Mouse (Mus musculus) liver, adult 2 months (tissue): ENCODE data around the gene Kcnk3. TPM values are rescaled to one million over a fixed set of nuclear protein-coding genes. Genes with fewer than 3 reads are reported as not detected.
A peak's percentile ranks its signal among the peaks of the same experiment; 100 is the strongest.

Experiments
- DNase-seq: peaks from one replicate; pipeline ENCODE4 v3.0.0-alpha.2; 2011; ENCODE audit warnings: low read depth, low spot score; ENCODE audit errors: extremely low read depth
- H3K27ac ChIP-seq: fragments of 200-500 bp; replicated peaks from 2 replicates; pipeline ENCODE4 v1.5.1; 2012; ENCODE audit warnings: low read depth, mild to moderate bottlenecking, control low read depth, inconsistent platforms, low read length; ENCODE audit not compliant: insufficient read depth
- H3K27me3 ChIP-seq: fragments of 200-500 bp; 2 replicates; pipeline ENCODE4 v1.6.1; 2012; ENCODE audit warnings: mild to moderate bottlenecking, moderate library complexity, low read length, inconsistent platforms; ENCODE audit not compliant: control insufficient read depth, insufficient read depth
- H3K36me3 ChIP-seq: fragments of 200-500 bp; 2 replicates; pipeline ENCODE4 v1.6.1; 2012; ENCODE audit warnings: low read length, inconsistent platforms; ENCODE audit not compliant: control insufficient read depth, insufficient read depth
- H3K4me1 ChIP-seq: fragments of 200-500 bp; 2 replicates; pipeline ENCODE4 v1.6.1; 2011; ENCODE audit warnings: low read length; ENCODE audit not compliant: control insufficient read depth, insufficient read depth
- H3K4me3 ChIP-seq: fragments of 200-500 bp; 2 replicates; pipeline ENCODE4 v1.5.1; 2011; ENCODE audit warnings: low read depth, mild to moderate bottlenecking, control low read depth, low read length, moderate library complexity; ENCODE audit not compliant: insufficient read depth
- H3K79me2 ChIP-seq: fragments of 200-500 bp; 2 replicates; pipeline ENCODE4 v1.6.1; 2012; ENCODE audit warnings: inconsistent platforms, mild to moderate bottlenecking, low read length, moderate library complexity; ENCODE audit not compliant: control insufficient read depth, insufficient read depth
- H3K9ac ChIP-seq: fragments of 200-500 bp; 2 replicates; pipeline ENCODE4 v1.6.1; 2012; ENCODE audit warnings: low read depth, mild to moderate bottlenecking, control low read depth, inconsistent platforms, low read length
- CTCF ChIP-seq: fragments of 200-500 bp; IDR thresholded peaks from 2 replicates; pipeline ENCODE4 v1.5.1; 2011; ENCODE audit warnings: low read depth, low read length, control low read depth
- POLR2A ChIP-seq: fragments of 200-500 bp; IDR thresholded peaks from 2 replicates; pipeline ENCODE4 v1.6.1; 2011; ENCODE audit warnings: low read length, control low read depth; ENCODE audit not compliant: insufficient read depth; ENCODE audit errors: extremely low read depth
- WGBS: fragments of 180-500 bp; shearing (Covaris S2); methylation state at CpG from one replicate; pipeline ENCODE4 v1.1.7; 2018; 5-methylcytosine and 5-hydroxymethylcytosine counted together
- polyA plus RNA-seq: library from polyadenylated mRNA; depleted of rRNA; stranded (reverse); fragments of >200 nt; gene quantifications from 2 replicates; pipeline ENCODE4 v1.2.3, GENCODE M21; 2012
- total RNA-seq: library from RNA; depleted of rRNA; stranded (reverse); fragments of >200 nt; gene quantifications from 2 replicates; pipeline ENCODE4 v1.2.3, GENCODE M21; 2014

Gene Kcnk3
- total and polyA plus RNA-seq, 2 experiments = 0.18 to 0.61 TPM

DNA sequence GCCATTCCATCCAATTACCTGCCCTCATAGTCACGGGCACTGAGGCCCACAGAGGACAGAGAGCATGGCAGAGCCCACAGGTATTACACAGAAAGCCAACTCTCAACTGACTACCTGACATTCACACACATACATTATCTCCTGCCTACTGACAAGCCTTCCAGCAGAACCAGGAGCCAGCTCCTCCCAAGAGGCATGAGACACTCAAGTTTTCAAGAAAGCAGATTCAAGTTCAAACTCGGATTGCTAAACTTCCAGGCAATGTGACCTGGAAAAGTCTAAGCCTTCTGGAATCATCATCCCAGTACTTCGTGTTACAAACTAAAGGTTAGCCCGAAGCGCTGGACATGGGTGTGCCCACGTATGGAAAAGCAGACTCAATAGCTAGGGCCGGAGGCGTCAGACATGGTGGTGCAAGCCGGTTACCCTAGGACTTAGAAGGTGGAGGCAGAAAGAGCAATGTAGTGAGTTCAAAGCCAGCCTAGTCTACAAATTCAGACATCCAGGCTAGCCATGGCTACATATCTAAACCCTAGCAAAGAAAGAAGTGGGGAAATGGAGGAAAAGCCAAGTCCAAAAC is 33.3 kb downstream of the Kcnk3 start:
- H3K9ac ChIP-seq = no peak overlapping the region
- no peak overlapping the region for H3K27ac ChIP-seq
- WGBS = 96% methylated on average over 9 of the region's 9 CpGs
- no peaks in the 10 kb centered on the region for H3K36me3 ChIP-seq
- TF ChIP-seq CTCF = no peak
- H3K79me2 ChIP-seq = no peaks in the 10 kb centered on the region
- H3K4me3 ChIP-seq = no peak overlapping the region
- peaks cover 9% of the 10 kb centered on the region for H3K27me3 ChIP-seq
- peaks cover 20% of the 10 kb centered on the region for H3K4me1 ChIP-seq
- no peak for DNase-seq

DNA sequence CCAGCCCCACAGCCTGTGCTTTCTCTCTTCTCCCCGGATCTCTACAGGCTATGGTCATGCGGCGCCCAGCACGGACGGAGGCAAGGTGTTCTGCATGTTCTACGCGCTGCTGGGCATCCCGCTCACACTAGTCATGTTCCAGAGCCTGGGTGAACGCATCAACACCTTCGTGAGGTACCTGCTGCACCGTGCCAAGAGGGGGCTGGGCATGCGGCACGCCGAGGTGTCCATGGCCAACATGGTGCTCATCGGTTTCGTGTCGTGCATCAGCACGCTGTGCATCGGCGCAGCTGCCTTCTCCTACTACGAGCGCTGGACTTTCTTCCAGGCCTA is 33.8 kb downstream of the Kcnk3 start:
- peaks cover 21% of the 10 kb centered on the region for H3K4me1 ChIP-seq
- H3K4me3 ChIP-seq = no peak overlapping the region
- H3K27ac ChIP-seq = no peak overlapping the region
- peaks cover 9% of the 10 kb centered on the region for H3K27me3 ChIP-seq
- TF ChIP-seq POLR2A = no peak
- TF ChIP-seq CTCF = no peak
- WGBS = 66% methylated on average over 22 of the region's 22 CpGs
- H3K79me2 ChIP-seq = no peaks in the 10 kb centered on the region
- H3K36me3 ChIP-seq = no peaks in the 10 kb centered on the region
- no peak overlapping the region for H3K9ac ChIP-seq
- no peak for DNase-seq

DNA sequence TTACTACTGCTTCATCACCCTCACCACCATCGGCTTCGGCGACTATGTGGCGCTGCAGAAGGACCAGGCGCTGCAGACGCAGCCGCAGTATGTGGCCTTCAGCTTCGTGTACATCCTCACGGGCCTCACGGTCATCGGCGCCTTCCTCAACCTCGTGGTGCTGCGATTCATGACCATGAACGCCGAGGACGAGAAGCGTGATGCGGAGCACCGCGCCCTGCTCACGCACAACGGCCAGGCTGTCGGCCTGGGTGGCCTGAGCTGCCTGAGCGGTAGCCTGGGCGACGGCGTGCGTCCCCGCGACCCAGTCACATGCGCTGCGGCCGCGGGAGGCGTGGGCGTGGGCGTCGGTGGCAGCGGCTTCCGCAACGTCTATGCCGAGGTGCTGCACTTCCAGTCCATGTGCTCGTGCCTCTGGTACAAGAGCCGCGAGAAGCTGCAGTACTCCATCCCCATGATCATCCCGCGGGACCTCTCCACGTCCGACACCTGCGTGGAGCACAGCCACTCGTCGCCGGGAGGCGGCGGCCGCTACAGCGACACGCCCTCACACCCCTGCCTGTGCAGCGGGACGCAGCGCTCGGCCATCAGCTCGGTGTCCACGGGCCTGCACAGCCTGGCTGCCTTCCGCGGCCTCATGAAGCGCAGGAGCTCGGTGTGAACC is 34.3 kb downstream of the Kcnk3 start:
- Histone ChIP-seq H3K27ac (no peak overlapping the region), H3K27me3 (peaks cover 9% of the 10 kb centered on the region), H3K9ac (0 out of 2 replicates have a peak overlapping the region, but pooled peaks have one; percentile 5), H3K4me3 (peak overlapping the region; percentile 13; the same call in 1 of the 2 replicates), H3K36me3 (no peaks in the 10 kb centered on the region), H3K4me1 (peaks cover 23% of the 10 kb centered on the region), H3K79me2 (no peaks in the 10 kb centered on the region)
- DNase-seq = no peak
- 14% methylated on average over 69 of the region's 69 CpGs for WGBS
- TF ChIP-seq CTCF (peak; percentile 7; the same call in 1 of the 2 replicates), POLR2A (no peak)

DNA sequence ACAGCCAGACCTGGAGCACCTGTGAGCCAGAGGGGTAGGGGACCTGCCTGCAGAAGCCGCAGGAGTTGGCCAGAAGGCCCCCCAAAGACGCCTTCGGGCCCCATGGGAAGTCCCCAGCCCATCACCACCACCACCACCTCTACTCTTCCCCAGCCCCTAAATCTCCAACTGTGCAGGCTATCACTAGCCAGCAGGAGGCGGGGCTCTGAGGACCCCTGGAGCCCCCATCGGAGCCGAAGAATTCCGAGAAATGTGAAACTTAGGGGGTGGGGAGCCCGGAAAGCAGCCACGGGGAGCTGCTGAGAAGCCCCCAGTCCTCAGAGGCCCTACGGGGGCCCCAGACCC is 34.8 kb downstream of the Kcnk3 start:
- peaks cover 20% of the 10 kb centered on the region for H3K4me1 ChIP-seq
- no peak overlapping the region for H3K27ac ChIP-seq
- no peaks in the 10 kb centered on the region for H3K36me3 ChIP-seq
- H3K79me2 ChIP-seq = no peaks in the 10 kb centered on the region
- DNase-seq = no peak
- H3K27me3 ChIP-seq = peaks cover 9% of the 10 kb centered on the region
- no peak overlapping the region for H3K9ac ChIP-seq
- 43% methylated on average over 10 of the region's 10 CpGs for WGBS
- no peak overlapping the region for H3K4me3 ChIP-seq
- no peak for TF ChIP-seq POLR2A
- TF ChIP-seq CTCF = no peak

DNA sequence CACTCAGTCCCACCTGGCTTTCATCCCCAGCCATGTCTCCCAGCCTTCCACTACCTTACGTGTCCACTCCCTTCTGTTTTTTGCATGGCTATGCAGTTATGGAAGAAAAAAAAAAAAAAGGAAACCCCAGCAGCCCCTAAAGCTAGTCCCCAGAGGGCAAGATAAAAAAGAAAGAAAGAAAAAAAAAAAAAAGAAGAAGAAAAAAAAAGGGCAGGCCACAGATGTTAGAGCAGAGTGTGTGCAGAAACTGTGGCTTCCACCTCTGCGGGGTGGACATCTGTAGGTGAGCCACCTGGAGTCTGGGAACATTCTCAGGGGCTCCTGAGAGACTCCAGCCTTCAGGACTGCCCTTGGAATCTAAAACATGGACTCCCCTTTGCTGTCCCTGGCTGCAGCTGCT is 35.4 kb downstream of the Kcnk3 start:
- no peaks in the 10 kb centered on the region for H3K36me3 ChIP-seq

DNA sequence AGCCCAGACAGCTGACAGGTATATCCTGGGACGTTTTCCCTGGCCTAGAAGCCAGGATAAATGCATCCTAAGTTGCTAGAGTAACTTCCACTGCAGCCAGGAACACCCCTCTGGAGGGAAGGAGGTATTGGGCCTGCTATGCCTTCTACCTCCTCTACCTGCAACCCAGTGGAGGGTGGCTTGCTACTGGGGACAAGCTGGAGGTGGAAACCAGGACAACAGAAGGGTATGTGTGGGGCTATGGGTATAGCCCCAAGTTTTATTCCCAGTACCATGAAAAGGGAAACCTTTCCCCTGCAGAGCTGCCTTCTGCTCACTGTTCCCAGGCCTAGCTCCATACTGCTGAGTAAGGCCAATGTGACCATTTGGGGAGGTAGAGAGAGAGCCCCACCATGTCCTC is 36.3 kb downstream of the Kcnk3 start:
- H3K4me1 ChIP-seq = peaks cover 28% of the 10 kb centered on the region
- no peak overlapping the region for H3K27ac ChIP-seq
- TF ChIP-seq POLR2A (no peak), CTCF (no peak)
- H3K27me3 ChIP-seq = peaks cover 9% of the 10 kb centered on the region
- H3K79me2 ChIP-seq = no peaks in the 10 kb centered on the region
- H3K9ac ChIP-seq = no peak overlapping the region
- DNase-seq = no peak
- no peaks in the 10 kb centered on the region for H3K36me3 ChIP-seq
- 60% methylated on average over 1 of the region's 1 CpGs for WGBS
- H3K4me3 ChIP-seq = no peak overlapping the region

More for the DNA sequence above, 35.4 kb downstream of the Kcnk3 start:
- Histone ChIP-seq H3K4me1 (peaks cover 24% of the 10 kb centered on the region), H3K27ac (no peak overlapping the region), H3K9ac (no peak overlapping the region), H3K27me3 (peaks cover 9% of the 10 kb centered on the region), H3K79me2 (no peaks in the 10 kb centered on the region), H3K4me3 (no peak overlapping the region)
- TF ChIP-seq POLR2A = no peak
- no peak for TF ChIP-seq CTCF
- WGBS = 94% methylated on average over 2 of the region's 2 CpGs
- DNase-seq = no peak
